Mouse (Mus musculus) G1E (cell line): ENCODE measurements at regions not wholly inside any gene's neighbourhood (a gene's known extent, or its start where the extent isn't known, plus 50 kb on each side); places are given as distances from the start of the nearest gene placed in this dataset.

ENCODE experiments used
- CTCF ChIP-seq: IDR thresholded peaks from 2 replicates; pipeline ENCODE4 v1.5.1; 2012; ENCODE audit warnings: low read depth, low read length, inconsistent platforms, mixed read lengths
- GATA1 ChIP-seq: IDR thresholded peaks from 2 replicates; pipeline ENCODE4 v1.6.1; 2012; ENCODE audit warnings: borderline replicate concordance, low read length, inconsistent platforms, mixed read lengths
- GATA2 ChIP-seq: IDR thresholded peaks from 2 replicates; pipeline ENCODE4 v1.6.1; 2012; ENCODE audit warnings: low read depth, low read length, inconsistent platforms, borderline replicate concordance
- POLR2AphosphoS5 ChIP-seq: IDR thresholded peaks from 2 replicates; pipeline ENCODE4 v1.6.1; 2012; ENCODE audit warnings: low read depth, low read length, inconsistent platforms; ENCODE audit not compliant: insufficient replicate concordance
- TAL1 ChIP-seq: conservative IDR thresholded peaks from 2 replicates; pipeline ENCODE4 v1.6.1; 2012; ENCODE audit warnings: low read depth, low read length, inconsistent platforms, mixed read lengths

DNA sequence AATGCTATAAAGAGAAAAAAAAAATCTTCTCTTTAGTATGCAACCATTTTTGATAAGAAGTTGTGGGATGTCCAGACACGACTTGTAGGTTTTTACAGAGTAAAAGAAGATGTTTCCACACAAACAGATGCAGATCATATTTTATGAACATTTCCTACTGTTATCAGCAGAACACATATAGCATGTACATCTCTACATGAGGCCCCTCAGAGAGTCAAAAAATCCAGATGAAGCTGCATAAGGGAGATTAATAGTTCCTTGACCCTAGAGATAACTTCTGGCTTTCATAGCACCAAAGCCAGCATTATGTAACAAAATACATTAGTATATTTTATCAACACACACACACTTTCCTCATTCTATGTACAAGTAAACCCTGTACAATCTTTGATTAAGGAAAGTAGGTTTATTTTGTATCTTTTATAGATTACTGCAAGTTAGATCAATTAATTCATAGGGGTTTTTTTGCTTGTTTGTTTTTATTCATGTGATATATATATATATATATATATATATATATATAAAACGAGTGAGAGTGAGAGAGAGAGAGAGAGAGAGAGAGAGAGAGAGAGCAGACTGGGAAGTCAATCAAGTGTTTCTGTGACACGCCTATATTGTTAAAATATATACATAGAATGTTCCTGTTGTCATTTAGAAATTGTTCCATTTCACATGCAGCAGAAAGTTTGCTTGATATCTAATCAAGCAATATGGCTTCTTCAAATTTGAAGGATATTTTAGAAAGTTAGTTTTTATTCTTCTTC is 541.2 kb downstream of the Plcl1 start:
- TF ChIP-seq CTCF = no peak
- TF ChIP-seq GATA1 = no peak
- TF ChIP-seq GATA2 = no peak
- no peak for TF ChIP-seq TAL1
- TF ChIP-seq POLR2AphosphoS5 = no peak
